Mouse (Mus musculus) ES-Bruce4 (cell line): Measurements from ENCODE around the gene Arnt. TPM values are rescaled to one million over a fixed set of nuclear protein-coding genes. Genes with fewer than 3 reads are reported as not detected.

Source experiments
- H3K27ac ChIP-seq: 2 replicates; pipeline ENCODE4 v1.5.1; 2012; ENCODE audit warnings: low read length, inconsistent platforms; ENCODE audit not compliant: insufficient read depth
- H3K27me3 ChIP-seq: 2 replicates; pipeline ENCODE4 v1.6.1; 2012; ENCODE audit warnings: mild to moderate bottlenecking, low read length, inconsistent platforms; ENCODE audit not compliant: control insufficient read depth, poor library complexity, insufficient read depth, severe bottlenecking
- H3K36me3 ChIP-seq: 2 replicates; pipeline ENCODE4 v1.6.1; 2012; ENCODE audit warnings: inconsistent platforms, mild to moderate bottlenecking, low read length, moderate library complexity; ENCODE audit not compliant: control insufficient read depth, poor library complexity, insufficient read depth, severe bottlenecking
- H3K4me1 ChIP-seq: one replicate; pipeline ENCODE4 v1.8.1; 2011; ENCODE audit warnings: low read length; ENCODE audit not compliant: control insufficient read depth, insufficient read depth
- H3K4me3 ChIP-seq: 2 replicates; pipeline ENCODE4 v1.5.1; 2011; ENCODE audit warnings: low read depth, mild to moderate bottlenecking, low read length
- H3K9ac ChIP-seq: 2 replicates; pipeline ENCODE4 v1.6.1; 2012; ENCODE audit warnings: low read depth, mild to moderate bottlenecking, inconsistent platforms; ENCODE audit not compliant: poor library complexity, severe bottlenecking
- H3K9me3 ChIP-seq: replicated peaks from 2 replicates; pipeline ENCODE4 v1.6.1; 2012; ENCODE audit warnings: mild to moderate bottlenecking, low read length, inconsistent platforms; ENCODE audit not compliant: control insufficient read depth, poor library complexity, insufficient read depth, severe bottlenecking
- CTCF ChIP-seq: IDR thresholded peaks from one replicate; pipeline ENCODE4 v1.8.1; 2011; ENCODE audit warnings: low read depth, low read length
- EP300 ChIP-seq: IDR thresholded peaks from 2 replicates; pipeline ENCODE4 v1.6.1; 2011; ENCODE audit warnings: low read depth, low read length; ENCODE audit not compliant: insufficient read depth
- POLR2A ChIP-seq: IDR thresholded peaks from one replicate; pipeline ENCODE4 v1.8.1; 2011; ENCODE audit warnings: low read length; ENCODE audit not compliant: insufficient read depth
- polyA plus RNA-seq: library from polyadenylated mRNA; stranded (reverse); fragments of >200 nt; gene quantifications from 2 replicates; pipeline ENCODE4 v1.2.4, GENCODE M21; 2011; ENCODE audit warnings: low read depth; ENCODE audit not compliant: missing spikeins, insufficient read depth, insufficient read length

The Arnt gene
- polyA plus RNA-seq, 1 experiment: 75.5 TPM

- no peaks in the 10 kb centered on the region for H3K4me1 ChIP-seq
- TF ChIP-seq EP300 (no peak), CTCF (no peak), POLR2A (no peak)
- H3K27ac ChIP-seq: no peak overlapping the region
- no peak overlapping the region for H3K4me3 ChIP-seq
- no peaks in the 10 kb centered on the region for H3K27me3 ChIP-seq
- H3K9ac ChIP-seq: no peak overlapping the region
- peaks cover 7% of the 10 kb centered on the region for H3K36me3 ChIP-seq
- no peaks in the 10 kb centered on the region for H3K9me3 ChIP-seq
These were observed 11.1 kb downstream of the Arnt start for GRCm38 (mm10) chr3:95445311-95445710.

GRCm38 (mm10) chr3:95450408-95450807 is 16.2 kb downstream of the Arnt start:
- Histone ChIP-seq H3K36me3 (peaks cover 13% of the 10 kb centered on the region), H3K4me3 (no peak overlapping the region), H3K27ac (no peak overlapping the region), H3K4me1 (no peaks in the 10 kb centered on the region), H3K27me3 (no peaks in the 10 kb centered on the region), H3K9me3 (no peaks in the 10 kb centered on the region), H3K9ac (no peak overlapping the region)
- TF ChIP-seq EP300: no peak
- TF ChIP-seq CTCF: peak; percentile 3

DNA sequence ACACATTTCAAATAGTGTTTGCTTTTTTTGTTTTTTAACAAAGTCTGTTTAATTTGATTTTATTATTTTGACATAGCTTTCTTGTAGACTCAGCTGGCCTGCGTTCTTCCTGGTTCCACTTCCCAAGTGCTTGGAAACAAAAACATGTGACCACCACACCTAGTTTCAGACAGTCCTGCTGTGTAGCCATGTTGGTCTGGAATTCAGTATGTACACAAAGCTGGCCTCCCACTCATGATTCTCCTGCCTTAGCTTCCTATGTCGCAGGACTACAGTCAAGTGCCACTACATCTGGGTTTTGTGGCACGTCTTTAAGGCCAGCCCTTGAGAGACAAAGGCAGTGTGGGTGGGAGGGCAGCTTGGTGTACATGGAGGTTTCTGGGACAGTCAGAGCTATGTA is 16.7 kb downstream of the Arnt start:
- H3K27me3 ChIP-seq: no peaks in the 10 kb centered on the region
- no peak overlapping the region for H3K4me3 ChIP-seq
- no peak overlapping the region for H3K27ac ChIP-seq
- H3K9me3 ChIP-seq: no peaks in the 10 kb centered on the region
- H3K9ac ChIP-seq: no peak overlapping the region
- TF ChIP-seq POLR2A: no peak
- TF ChIP-seq CTCF: no peak
- TF ChIP-seq EP300: no peak
- H3K4me1 ChIP-seq: no peaks in the 10 kb centered on the region
- peaks cover 13% of the 10 kb centered on the region for H3K36me3 ChIP-seq

GRCm38 (mm10) chr3:95456367-95456766 is 22.2 kb downstream of the Arnt start:
- TF ChIP-seq EP300 (no peak), CTCF (no peak), POLR2A (no peak)
- no peaks in the 10 kb centered on the region for H3K9me3 ChIP-seq
- no peak overlapping the region for H3K9ac ChIP-seq
- H3K27me3 ChIP-seq: no peaks in the 10 kb centered on the region
- no peak overlapping the region for H3K4me3 ChIP-seq
- H3K4me1 ChIP-seq: peaks cover 2% of the 10 kb centered on the region
- peaks cover 6% of the 10 kb centered on the region for H3K36me3 ChIP-seq
- H3K27ac ChIP-seq: no peak overlapping the region

GRCm38 (mm10) chr3:95457758-95458157 is 23.6 kb downstream of the Arnt start:
- no peak for TF ChIP-seq CTCF
- TF ChIP-seq POLR2A: no peak
- TF ChIP-seq EP300: no peak
- Histone ChIP-seq H3K9ac (no peak overlapping the region), H3K4me1 (peaks cover 2% of the 10 kb centered on the region), H3K36me3 (peaks cover 10% of the 10 kb centered on the region; the same call in 1 of the 2 replicates), H3K27me3 (no peaks in the 10 kb centered on the region), H3K27ac (no peak overlapping the region), H3K9me3 (no peaks in the 10 kb centered on the region), H3K4me3 (no peak overlapping the region)

DNA sequence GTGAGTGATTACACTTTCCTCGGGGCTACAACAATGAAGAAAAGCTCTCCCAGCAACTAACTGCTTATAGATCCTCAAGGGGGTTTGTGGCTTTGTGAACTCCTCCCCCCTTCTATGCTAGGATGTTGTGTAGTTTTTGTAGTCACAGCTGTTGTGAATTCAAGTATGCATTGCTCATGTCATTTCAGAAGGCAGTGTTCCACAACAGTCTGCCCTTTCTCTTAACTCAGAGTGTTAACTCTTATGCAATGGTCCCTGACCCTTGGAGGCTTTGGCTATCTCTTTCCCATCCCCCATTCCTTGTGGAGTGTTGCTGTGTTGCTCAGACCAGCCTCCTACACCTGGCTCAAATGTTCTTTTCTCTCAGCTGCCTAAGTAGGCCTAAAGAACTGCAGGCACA is 25.2 kb downstream of the Arnt start:
- Histone ChIP-seq H3K27ac (no peak overlapping the region), H3K27me3 (no peaks in the 10 kb centered on the region), H3K36me3 (peaks cover 18% of the 10 kb centered on the region; the same call in 1 of the 2 replicates), H3K4me1 (peaks cover 2% of the 10 kb centered on the region), H3K4me3 (no peak overlapping the region), H3K9me3 (no peaks in the 10 kb centered on the region), H3K9ac (no peak overlapping the region)
- TF ChIP-seq CTCF: no peak
- TF ChIP-seq EP300: no peak
- TF ChIP-seq POLR2A: no peak

- Histone ChIP-seq H3K4me3 (no peak overlapping the region), H3K36me3 (peaks cover 17% of the 10 kb centered on the region), H3K9ac (no peak overlapping the region), H3K9me3 (no peaks in the 10 kb centered on the region), H3K27ac (no peak overlapping the region), H3K27me3 (no peaks in the 10 kb centered on the region), H3K4me1 (no peaks in the 10 kb centered on the region)
- no peak for TF ChIP-seq EP300
- no peak for TF ChIP-seq POLR2A
- no peak for TF ChIP-seq CTCF
These were observed 29.7 kb downstream of the Arnt start for GRCm38 (mm10) chr3:95463852-95464251.
